14 mouse cellular contexts compared by ENCODE assay signal in genomic region chr6:52224895-52225611, GRCm38 (mm10). TPM values are rescaled to one million over a fixed set of nuclear protein-coding genes. Genes with fewer than 3 reads are reported as not detected.
DNase-seq lines count a peak whose midpoint lies in the region; ATAC-seq and TF ChIP-seq lines count a peak whose summit lies in the region.
"Had no signal": no experiment of that assay in that cellular context is flagged by ENCODE, and none has a peak within 500 bp of the region (broad histone marks: within the 10 kb centered on the region; RNA-seq: fewer than 3 reads in every experiment).

No protein-coding gene starts in this region.

- no peak for ATAC-seq in lung, embryonic 15.5 days (ENCODE audit: borderline replicate concordance, extremely low read depth, low FRiP score, low TSS enrichment)
- ATAC-seq in neural tube, embryonic 15.5 days (ENCODE audit: low FRiP score), result no peak

- H3K9ac ChIP-seq in lung, embryonic 15.5 days, result no peak overlapping the region
- peak overlapping the region; percentile 84 for H3K9ac ChIP-seq in neural tube, embryonic 15.5 days (replicated peaks)

- no peak for TF ChIP-seq CTCF in embryonic fibroblast, embryonic 13.5 days (IDR thresholded peaks at IDR 0.05; ENCODE audit: borderline replicate concordance, insufficient read depth, low read length)

- H3K4me2 ChIP-seq in lung, embryonic 15.5 days, result peak overlapping the region; percentile 41
- peak overlapping the region; percentile 85 for H3K4me2 ChIP-seq in neural tube, embryonic 15.5 days
- H3K4me2 ChIP-seq: midbrain, embryonic 11.5 days had no signal

- H3K27me3 ChIP-seq in lung, embryonic 15.5 days, result peaks cover 98% of the 10 kb centered on the region
- no peaks in the 10 kb centered on the region for H3K27me3 ChIP-seq in neural tube, embryonic 15.5 days (replicated peaks)

- no peak overlapping the region for H3K27ac ChIP-seq in lung, embryonic 15.5 days
- H3K27ac ChIP-seq in embryonic fibroblast, embryonic 13.5 days (ENCODE audit: insufficient read depth, low read length), result 0 out of 2 replicates have a peak overlapping the region, but pooled peaks have one; percentile 66
- H3K27ac ChIP-seq in neural tube, embryonic 15.5 days (replicated peaks), result peak overlapping the region; percentile 100
- H3K27ac ChIP-seq: embryonic facial prominence, embryonic 10.5 days; hindbrain, embryonic 10.5 days; left cerebral cortex, adult 2 months had no signal

- no peaks in the 10 kb centered on the region for H3K9me3 ChIP-seq in lung, embryonic 15.5 days
- H3K9me3 ChIP-seq in neural tube, embryonic 15.5 days (replicated peaks), result no peaks in the 10 kb centered on the region
- H3K9me3 ChIP-seq: embryonic facial prominence, embryonic 10.5 days; hindbrain, embryonic 10.5 days had no signal

- H3K4me1 ChIP-seq in lung, embryonic 15.5 days, result peaks cover 19% of the 10 kb centered on the region
- no peaks in the 10 kb centered on the region for H3K4me1 ChIP-seq in embryonic fibroblast, embryonic 13.5 days (ENCODE audit: control insufficient read depth, insufficient read depth, low read length)
- peaks cover 41% of the 10 kb centered on the region for H3K4me1 ChIP-seq in neural tube, embryonic 15.5 days

- no peaks in the 10 kb centered on the region for H3K36me3 ChIP-seq in lung, embryonic 15.5 days
- no peaks in the 10 kb centered on the region for H3K36me3 ChIP-seq in neural tube, embryonic 15.5 days
- H3K36me3 ChIP-seq: embryonic facial prominence, embryonic 10.5 days; hindbrain, embryonic 10.5 days had no signal

- no peak for TF ChIP-seq POLR2A in embryonic fibroblast, embryonic 13.5 days (IDR thresholded peaks at IDR 0.05; ENCODE audit: low read depth, low read length)

- 2% methylated on average over 36 of the region's 36 CpGs for WGBS in lung, embryonic 15.5 days
- 2% methylated on average over 36 of the region's 36 CpGs for WGBS in neural tube, embryonic 15.5 days

- no peak for DNase-seq in lung, adult 18-20 months
- DNase-seq in kidney, postnatal 4 days, result peak; percentile 58 to 74
- DNase-seq in embryo, embryonic 10 days (ENCODE audit: low spot score), result no peak
- DNase-seq in left cerebral cortex, postnatal 4 days, result no peak
- DNase-seq in heart, adult 8-10 months (ENCODE audit: low spot score), result no peak
- DNase-seq: thymus, postnatal 14 days had no signal

- intact Hi-C loops in left cerebral cortex, postnatal 4 days (cut with DNase I), result loop anchor here (5.0 kb wide), 2 partner anchors 643 to 1053 kb away; no protein-coding TSS in a partner anchor

- peak overlapping the region; percentile 21; the same call in 1 of the 2 replicates for H3K4me3 ChIP-seq in lung, embryonic 15.5 days
- H3K4me3 ChIP-seq in embryonic fibroblast, embryonic 13.5 days (ENCODE audit: insufficient read depth, low read length), result peak overlapping the region; percentile 74
- H3K4me3 ChIP-seq in neural tube, embryonic 15.5 days (replicated peaks), result peak overlapping the region; percentile 65
- H3K4me3 ChIP-seq: embryonic facial prominence, embryonic 10.5 days; hindbrain, embryonic 10.5 days; left cerebral cortex, adult 2 months had no signal

RNA-seq across cellular contexts. Expression of gene Hoxa7, which starts 3.4 kb away (rescaled TPM):
- polyA plus RNA-seq in lung, embryonic 15.5 days (2015; fragmentation: Nextera tagmentation; extraction: Ambion mirVana), result 4.9 and 5.5 TPM in 2 replicates
- polyA plus RNA-seq in embryonic fibroblast, embryonic 13.5 days (2011; ENCODE audit: insufficient read length, low read depth, missing spikeins), result 15.8 and 21.6 TPM in 2 replicates
- polyA plus RNA-seq in neural tube, embryonic 15.5 days (2015; fragmentation: Nextera tagmentation; extraction: Ambion mirVana), result 86.8 and 109 TPM in 2 replicates
- total RNA-seq in left cerebral cortex, postnatal 4 days (2021), result not detected
- total RNA-seq in heart, adult 8-10 months (2022), result under 1 TPM in 3 of 4 experiments, not detected in 1; 0.19 to 0.55 (median 0.31) TPM
- total RNA-seq: left cerebral cortex, adult 2 months had no signal
- polyA plus RNA-seq: embryonic facial prominence, embryonic 10.5 days; frontal cortex, adult 2 months; hindbrain, embryonic 10.5 days; midbrain, embryonic 11.5 days had no signal

RNA-seq across cellular contexts. Expression of gene Hoxa9, which starts 5.8 kb away (rescaled TPM):
- 0.16 and 0.29 TPM in 2 replicates for polyA plus RNA-seq in lung, embryonic 15.5 days (2015; fragmentation: Nextera tagmentation; extraction: Ambion mirVana)
- 9.9 and 13.6 TPM in 2 replicates for polyA plus RNA-seq in embryonic fibroblast, embryonic 13.5 days (2011; ENCODE audit: insufficient read length, low read depth, missing spikeins)
- polyA plus RNA-seq in neural tube, embryonic 15.5 days (2015; fragmentation: Nextera tagmentation; extraction: Ambion mirVana), result 64.3 and 77.5 TPM in 2 replicates
- total RNA-seq in left cerebral cortex, postnatal 4 days (2021), result not detected
- total RNA-seq in heart, adult 8-10 months (2022), result not detected
- total RNA-seq: left cerebral cortex, adult 2 months had no signal
- polyA plus RNA-seq: embryonic facial prominence, embryonic 10.5 days; frontal cortex, adult 2 months; hindbrain, embryonic 10.5 days; midbrain, embryonic 11.5 days had no signal

RNA-seq across cellular contexts. Expression of gene Gm28308, which starts 11.9 kb away (rescaled TPM):
- polyA plus RNA-seq in lung, embryonic 15.5 days (2015; fragmentation: Nextera tagmentation; extraction: Ambion mirVana), result not detected in 2 replicates
- polyA plus RNA-seq in embryonic fibroblast, embryonic 13.5 days (2011; ENCODE audit: insufficient read length, low read depth, missing spikeins), result 0.89 TPM in 1 of 2 replicates, not detected in the other
- polyA plus RNA-seq in neural tube, embryonic 15.5 days (2015; fragmentation: Nextera tagmentation; extraction: Ambion mirVana), result not detected in 2 replicates
- total RNA-seq in left cerebral cortex, postnatal 4 days (2021), result not detected
- total RNA-seq in heart, adult 8-10 months (2022), result under 1 TPM in 1 of 4 experiments, not detected in 3; 0.54 TPM
- total RNA-seq: left cerebral cortex, adult 2 months had no signal
- polyA plus RNA-seq: embryonic facial prominence, embryonic 10.5 days; frontal cortex, adult 2 months; hindbrain, embryonic 10.5 days; midbrain, embryonic 11.5 days had no signal

RNA-seq across cellular contexts. Expression of gene Hoxa3, which starts 11.9 kb away (rescaled TPM):
- 7.5 and 9.4 TPM in 2 replicates for polyA plus RNA-seq in lung, embryonic 15.5 days (2015; fragmentation: Nextera tagmentation; extraction: Ambion mirVana)
- polyA plus RNA-seq in embryonic fibroblast, embryonic 13.5 days (2011; ENCODE audit: insufficient read length, low read depth, missing spikeins), result 10.2 and 13.5 TPM in 2 replicates
- 10.7 and 14.6 TPM in 2 replicates for polyA plus RNA-seq in neural tube, embryonic 15.5 days (2015; fragmentation: Nextera tagmentation; extraction: Ambion mirVana)
- not detected for total RNA-seq in left cerebral cortex, postnatal 4 days (2021)
- under 1 TPM; 0.16 to 0.89 (median 0.31) TPM for total RNA-seq in heart, adult 8-10 months (2022)
- total RNA-seq: left cerebral cortex, adult 2 months had no signal
- polyA plus RNA-seq: frontal cortex, adult 2 months had no signal

RNA-seq across cellular contexts. Expression of gene Hoxa10, which starts 15.6 kb away (rescaled TPM):
- polyA plus RNA-seq in lung, embryonic 15.5 days (2015; fragmentation: Nextera tagmentation; extraction: Ambion mirVana), result 0.17 TPM in 1 of 2 replicates, not detected in the other
- 12.1 and 18.2 TPM in 2 replicates for polyA plus RNA-seq in embryonic fibroblast, embryonic 13.5 days (2011; ENCODE audit: insufficient read length, low read depth, missing spikeins)
- 48.9 and 69.7 TPM in 2 replicates for polyA plus RNA-seq in neural tube, embryonic 15.5 days (2015; fragmentation: Nextera tagmentation; extraction: Ambion mirVana)
- total RNA-seq in left cerebral cortex, postnatal 4 days (2021), result not detected
- total RNA-seq in heart, adult 8-10 months (2022), result not detected
- total RNA-seq: left cerebral cortex, adult 2 months had no signal
- polyA plus RNA-seq: embryonic facial prominence, embryonic 10.5 days; frontal cortex, adult 2 months; hindbrain, embryonic 10.5 days; midbrain, embryonic 11.5 days had no signal

Comparison
In these comparisons a context has a peak if more than half of its experiments do, and no peak if none do; other contexts are left out.
1. H3K4me3 ChIP-seq: peak in every context shown above with its lines; median percentile 74 in embryonic fibroblast, embryonic 13.5 days; 65 in neural tube, embryonic 15.5 days; 21 in lung, embryonic 15.5 days.
2. DNase-seq: peak in kidney, postnatal 4 days (2 of 2); none in lung, adult 18-20 months (0 of 2), embryo, embryonic 10 days (single experiment), left cerebral cortex, postnatal 4 days (single experiment) and heart, adult 8-10 months (single experiment).